Mouse (Mus musculus) ES-Bruce4 (cell line): Measurements from ENCODE around the gene Gm525.
"Not testable (repeated sequence)": the region's sequence is repeated elsewhere in the genome, so short reads cannot be mapped to it uniquely, and the experiment has no call there.

Experiments used
- CTCF ChIP-seq: IDR thresholded peaks from one replicate; pipeline ENCODE4 v1.8.1; 2011; ENCODE audit warnings: low read depth, low read length
- POLR2A ChIP-seq: IDR thresholded peaks from one replicate; pipeline ENCODE4 v1.8.1; 2011; ENCODE audit warnings: low read length; ENCODE audit not compliant: insufficient read depth

- not testable (repeated sequence) for TF ChIP-seq CTCF, POLR2A
Observed at GRCm38 (mm10) chr11:89097292-89097691, 23.7 kb downstream of the Gm525 start.
